Mouse (Mus musculus): ENCODE measurements around the gene Mcee.

Mcee gene

DNA sequence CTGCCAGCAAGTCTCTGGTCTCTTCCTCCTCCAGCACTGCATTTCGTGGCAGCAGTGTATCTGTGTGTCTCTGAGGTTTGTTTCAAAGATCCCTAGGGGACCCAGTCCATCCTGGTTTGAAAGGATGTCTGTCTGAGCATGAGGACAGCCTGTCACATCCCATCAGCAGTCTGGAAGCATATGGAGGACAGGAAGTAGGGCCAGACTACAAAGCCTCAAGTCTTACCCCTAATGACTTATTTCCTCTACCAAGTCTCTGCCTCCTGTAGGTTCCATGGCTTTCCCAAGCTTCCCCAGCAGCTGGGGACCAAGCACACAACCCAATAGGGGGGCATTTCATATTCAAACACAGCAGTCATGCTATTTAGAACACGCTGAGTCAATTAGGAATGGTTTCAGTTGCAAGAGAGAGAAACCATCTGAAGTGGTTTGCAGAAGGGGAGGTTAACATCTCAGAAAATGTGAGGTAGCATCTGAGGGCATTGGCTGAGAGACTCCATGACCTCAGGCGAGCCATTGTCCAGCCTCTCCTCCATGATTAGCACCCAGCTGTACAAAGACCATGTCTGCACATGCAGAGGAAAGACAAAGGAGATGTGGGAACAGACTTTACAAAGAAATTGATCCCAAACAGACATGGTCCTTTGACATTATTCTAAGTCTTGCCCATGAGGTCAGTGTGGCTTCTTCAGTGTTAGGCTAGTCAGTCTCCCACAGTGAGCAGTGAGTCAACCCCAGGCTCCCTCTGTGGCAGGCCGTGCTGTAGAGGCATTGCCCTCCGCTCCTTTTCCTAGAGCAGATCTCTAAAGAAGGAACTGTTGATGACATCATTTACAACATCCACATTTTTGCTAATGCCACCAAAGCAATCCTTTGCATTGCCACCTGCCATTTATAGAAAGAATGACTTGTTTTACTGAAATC is 47.5 kb downstream of the Mcee start:
- DNase-seq, result no peak

DNA sequence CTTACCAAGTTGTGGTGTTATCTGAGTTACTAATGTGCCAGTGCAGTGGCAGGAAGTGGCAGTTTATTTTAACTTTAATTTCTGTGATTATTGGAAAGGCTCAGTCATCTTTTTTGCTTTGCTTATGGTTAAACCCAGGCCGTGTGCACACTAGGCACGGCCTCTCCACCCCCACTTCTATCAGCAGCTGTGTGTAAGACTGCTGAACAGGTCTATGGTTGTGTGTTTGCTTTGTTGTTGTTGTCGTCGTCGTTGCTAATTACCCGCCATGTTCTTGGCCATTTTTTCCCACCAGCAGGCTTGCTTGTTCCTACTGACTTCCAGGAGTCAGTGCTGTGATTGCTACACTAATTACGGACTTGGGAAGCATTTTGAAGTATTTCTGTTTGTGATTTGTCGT is 48.1 kb downstream of the Mcee start:
- DNase-seq, result no peak

- no peak for DNase-seq
Observed at GRCm38 (mm10) chr7:64450631-64451030, 58.2 kb downstream of the Mcee start.

- no peak for DNase-seq
Observed at GRCm38 (mm10) chr7:64451441-64451840, 59.0 kb downstream of the Mcee start.

- DNase-seq, result no peak
Observed at GRCm38 (mm10) chr7:64451861-64452382, 59.5 kb downstream of the Mcee start.

GRCm38 (mm10) chr7:64452471-64453222 is 60.2 kb downstream of the Mcee start:
- no peak for DNase-seq

- no peak for DNase-seq
Observed at GRCm38 (mm10) chr7:64456176-64456575, 63.8 kb downstream of the Mcee start.

DNA sequence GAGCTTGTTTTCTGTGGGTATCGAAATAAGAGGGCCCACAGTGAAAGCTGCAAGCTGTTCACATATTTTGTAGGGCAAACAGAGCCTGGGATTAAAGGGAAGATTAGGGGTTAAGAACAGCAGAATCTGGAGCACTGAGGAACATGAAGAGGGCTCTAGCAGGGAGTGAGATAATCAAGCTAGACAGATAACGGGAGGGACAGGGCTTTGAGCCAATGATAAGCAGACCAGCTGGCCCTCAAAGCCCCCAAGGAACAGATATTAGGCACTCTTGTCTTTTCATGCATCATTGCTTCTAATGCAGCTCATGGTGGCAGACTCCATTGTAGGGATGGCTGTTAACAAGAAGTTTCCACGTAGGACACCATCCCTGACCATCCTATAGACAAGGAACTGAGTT is 64.3 kb downstream of the Mcee start:
- no peak for DNase-seq

DNA sequence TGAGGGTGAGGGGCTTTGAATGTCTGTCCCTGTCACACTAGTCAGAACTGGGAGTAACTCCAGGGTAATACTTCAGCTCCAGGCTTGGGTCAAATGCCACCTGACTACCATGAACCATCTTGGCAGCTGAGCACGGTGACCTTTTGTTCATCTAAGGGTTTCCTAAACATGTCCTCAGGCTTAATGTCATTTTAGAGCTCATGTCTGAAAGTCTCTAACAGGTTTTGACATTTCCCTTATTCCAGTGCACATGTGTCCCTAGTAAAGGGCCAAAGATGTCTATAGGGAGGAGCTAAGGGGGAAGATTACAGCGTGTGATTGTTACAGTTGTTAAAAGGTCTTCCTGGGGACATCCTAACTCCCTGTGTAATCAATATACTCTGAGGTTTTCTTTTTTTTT is 65.4 kb downstream of the Mcee start:
- DNase-seq, result no peak
